Mouse (Mus musculus) gastrocnemius, adult 2 months (tissue): ENCODE measurements at regions not wholly inside any gene's neighbourhood (a gene's known extent, or its start where the extent isn't known, plus 50 kb on each side); places are given as distances from the start of the nearest gene placed in this dataset.

Experiments
- DNase-seq: peaks from one replicate; pipeline ENCODE4 v3.0.0; 2022
- H3K27ac ChIP-seq: fragments of 200-600 bp; 2 replicates; pipeline ENCODE4 v1.8.1; 2022; ENCODE audit warnings: mild to moderate bottlenecking
- H3K4me3 ChIP-seq: fragments of 200-600 bp; 2 replicates; pipeline ENCODE4 v1.8.1; 2022; ENCODE audit warnings: mild to moderate bottlenecking, moderate library complexity
- CTCF ChIP-seq: fragments of 200-600 bp; IDR thresholded peaks from 2 replicates; pipeline ENCODE4 v1.8.1; 2022; ENCODE audit warnings: antibody characterized with exemption, mild to moderate bottlenecking, moderate library complexity
- intact Hi-C: fragments of 180-260 bp; cut with DNase I; formaldehyde crosslinking; loops from one replicate; pipeline ENCODE4 v1.15.1; 2025

GRCm38 (mm10) chr7:135833425-135833824 is 117.3 kb upstream of the Mki67 start:
- no peak for DNase-seq
- Histone ChIP-seq H3K4me3 (no peak overlapping the region), H3K27ac (no peak overlapping the region)
- TF ChIP-seq CTCF: no peak
- intact Hi-C loops: loop anchor here (10.0 kb wide), 1 partner anchor 651 kb away; no protein-coding TSS in a partner anchor

- peak; percentile 88 for TF ChIP-seq CTCF
- no peak overlapping the region for H3K27ac ChIP-seq
- no peak overlapping the region for H3K4me3 ChIP-seq
- peak; percentile 88 for DNase-seq
- intact Hi-C loops: loop anchor here (5.0 to 10.0 kb wide), 3 partner anchors 305 to 1485 kb away; no protein-coding TSS in a partner anchor
Observed at GRCm38 (mm10) chr7:135836808-135837733, 120.9 kb upstream of the Mki67 start.

GRCm38 (mm10) chr7:135844018-135844417 is 127.9 kb upstream of the Mki67 start:
- no peak for TF ChIP-seq CTCF
- intact Hi-C loops: no loop called here
- DNase-seq: no peak

DNA sequence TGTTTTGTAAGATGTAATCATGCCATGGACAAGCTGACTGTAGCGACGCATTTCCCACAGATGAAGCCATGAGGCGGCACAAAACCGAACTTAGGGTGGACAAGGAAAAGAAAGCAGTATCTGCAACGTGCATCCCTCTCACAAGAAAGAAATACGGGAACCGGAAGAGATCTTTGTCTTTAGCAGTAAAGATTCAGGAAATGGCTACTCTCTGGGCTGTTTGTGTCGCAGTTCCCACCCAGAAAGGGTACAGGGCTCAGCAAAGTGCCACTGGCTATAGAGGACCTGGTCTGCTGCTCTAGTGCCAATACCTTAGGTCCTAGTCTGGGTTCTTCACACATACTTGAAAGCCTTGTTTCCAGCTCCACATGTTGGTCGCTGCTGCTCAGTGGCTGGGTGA is 131.1 kb upstream of the Mki67 start:
- DNase-seq: peak; percentile 3
- Histone ChIP-seq H3K4me3 (no peak overlapping the region), H3K27ac (no peak overlapping the region)
- intact Hi-C loops: no loop called here
- TF ChIP-seq CTCF: no peak

More at GRCm38 (mm10) chr7:135844018-135844417, 127.9 kb upstream of the Mki67 start:
- Histone ChIP-seq H3K27ac (no peak overlapping the region), H3K4me3 (no peak overlapping the region)

DNA sequence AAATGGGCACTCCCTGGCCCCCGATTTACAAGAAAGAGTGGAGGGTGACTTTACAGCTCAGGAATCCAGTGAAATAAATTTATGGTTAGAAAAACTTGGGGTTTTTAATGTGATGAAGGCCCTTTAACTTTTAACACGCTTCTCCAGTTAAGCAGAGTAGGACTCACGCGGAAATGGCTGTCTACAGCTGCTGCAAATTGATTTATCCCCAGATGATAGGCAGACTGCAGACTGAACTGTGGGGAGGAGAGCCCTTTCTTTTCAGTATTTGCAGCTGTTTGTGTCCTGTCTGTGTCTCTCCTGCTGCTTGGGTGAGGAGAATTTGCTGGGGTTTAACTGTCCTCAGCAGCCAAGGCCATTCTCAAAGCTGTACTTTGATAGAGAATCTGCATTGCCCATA is 132.0 kb upstream of the Mki67 start:
- Histone ChIP-seq H3K27ac (peak overlapping the region; percentile 31; the same call in 1 of the 2 replicates), H3K4me3 (no peak overlapping the region)
- intact Hi-C loops: no loop called here
- TF ChIP-seq CTCF: no peak
- no peak for DNase-seq

DNA sequence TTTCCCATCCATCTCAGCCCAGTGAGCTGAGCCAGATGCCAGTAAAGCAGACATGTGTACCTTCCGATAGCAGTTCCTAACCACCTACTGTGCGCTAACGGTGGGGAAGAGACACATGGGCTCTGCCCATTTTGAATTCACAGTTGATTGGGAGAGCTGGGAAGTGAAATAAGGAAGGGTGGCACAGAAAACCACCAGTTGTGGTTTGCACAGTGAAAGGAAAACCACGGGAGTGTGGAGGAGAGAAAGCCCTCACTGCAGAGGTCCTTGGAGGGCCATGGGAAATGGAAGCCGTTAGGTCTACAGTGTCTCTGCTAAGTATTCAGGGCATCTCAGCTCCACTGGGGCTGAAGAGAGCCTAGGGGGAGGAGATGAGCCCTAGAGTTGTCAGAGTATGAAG is 132.7 kb upstream of the Mki67 start:
- DNase-seq: no peak
- no peak overlapping the region for H3K4me3 ChIP-seq
- intact Hi-C loops: no loop called here
- no peak overlapping the region for H3K27ac ChIP-seq
- TF ChIP-seq CTCF: no peak

DNA sequence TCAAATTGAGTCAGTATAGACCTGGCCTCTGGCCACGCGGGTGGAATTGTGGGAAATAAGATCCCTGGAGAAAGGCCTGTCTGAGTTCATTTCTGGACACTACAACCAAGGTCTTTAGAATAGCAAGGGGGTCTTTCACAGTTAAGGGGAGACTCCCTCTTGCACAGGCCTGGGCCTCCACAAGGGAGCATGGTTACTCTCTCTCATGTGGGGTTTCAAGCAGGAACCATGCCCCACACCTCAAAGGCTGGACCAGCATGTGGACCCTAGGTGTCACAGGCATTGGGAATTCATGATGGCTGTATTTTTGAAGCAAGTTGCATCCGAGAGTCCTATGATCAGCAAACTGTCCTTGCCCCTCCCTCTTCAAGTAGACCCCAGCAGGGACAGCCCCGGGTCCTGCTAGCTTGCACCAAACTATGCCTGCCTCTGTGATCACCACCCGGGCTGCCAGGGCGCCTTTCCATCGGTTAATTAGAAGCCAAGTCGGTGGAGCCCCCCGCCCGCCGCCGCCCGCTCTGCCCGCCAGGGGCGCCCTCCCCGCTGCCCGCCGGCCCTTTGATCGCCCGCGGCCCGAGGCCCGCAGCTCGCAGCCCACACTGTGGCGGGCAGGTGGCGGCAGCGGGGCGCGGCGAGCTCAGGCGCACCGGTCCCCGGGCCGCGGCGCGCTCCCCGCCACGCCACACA is 137.1 kb upstream of the Mki67 start:
- H3K4me3 ChIP-seq: 0 out of 2 replicates have a peak overlapping the region, but pooled peaks have one; percentile 26
- DNase-seq: peak; percentile 64

DNA sequence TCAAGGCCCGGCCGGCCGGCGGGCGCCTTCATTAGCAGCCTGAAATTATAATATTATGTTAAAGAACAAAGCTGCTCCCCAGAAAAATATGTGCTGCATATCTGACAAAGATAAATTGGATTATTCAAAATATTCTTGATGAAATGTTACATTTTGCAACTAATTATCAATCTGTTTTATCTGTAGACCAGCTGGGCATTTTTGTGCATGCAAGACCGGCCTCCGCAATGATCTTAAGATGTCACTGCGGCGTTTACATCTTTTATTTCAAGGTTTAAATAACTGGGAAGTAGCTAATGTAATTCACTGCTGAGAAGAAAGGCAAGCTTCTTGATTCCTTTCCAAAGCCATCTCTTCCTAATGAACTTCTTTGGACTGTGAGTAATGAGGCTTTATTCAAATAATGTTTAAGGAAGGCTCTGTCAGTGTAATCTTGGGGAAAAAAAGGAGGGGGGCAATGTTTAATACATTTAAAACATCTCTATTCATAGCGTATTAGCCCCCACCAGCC is 137.7 kb upstream of the Mki67 start:
- TF ChIP-seq CTCF: no peak
- intact Hi-C loops: no loop called here
- H3K4me3 ChIP-seq: 0 out of 2 replicates have a peak overlapping the region, but pooled peaks have one; percentile 26
- DNase-seq: no peak
- no peak overlapping the region for H3K27ac ChIP-seq

More for the DNA sequence above, 137.1 kb upstream of the Mki67 start:
- intact Hi-C loops: no loop called here
- peak; percentile 59 for TF ChIP-seq CTCF
- H3K27ac ChIP-seq: no peak overlapping the region

DNA sequence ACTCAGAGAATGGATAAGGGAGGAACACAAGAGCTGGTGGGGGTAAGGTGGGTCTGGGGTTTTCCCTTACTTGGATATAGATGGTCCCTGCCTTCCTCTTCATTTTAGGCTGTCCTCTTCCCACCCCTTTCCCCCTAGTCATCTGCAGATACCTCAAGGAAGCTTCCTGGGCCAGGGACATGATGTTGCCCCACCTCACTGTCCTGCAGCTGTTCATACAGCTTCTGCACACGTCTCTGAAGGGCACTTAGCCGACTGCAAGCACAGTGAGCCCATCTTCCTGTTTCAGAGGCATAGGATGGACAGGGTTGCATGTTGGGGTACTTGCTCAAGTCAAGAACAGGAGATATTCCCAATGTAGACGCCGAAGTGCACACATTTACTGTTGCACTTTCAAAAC is 144.1 kb upstream of the Mki67 start:
- intact Hi-C loops: loop anchor here (5.0 kb wide), 1 partner anchor 67 kb away; no protein-coding TSS in a partner anchor
- TF ChIP-seq CTCF: no peak
- DNase-seq: no peak
- Histone ChIP-seq H3K27ac (peak overlapping the region; percentile 67), H3K4me3 (no peak overlapping the region)

DNA sequence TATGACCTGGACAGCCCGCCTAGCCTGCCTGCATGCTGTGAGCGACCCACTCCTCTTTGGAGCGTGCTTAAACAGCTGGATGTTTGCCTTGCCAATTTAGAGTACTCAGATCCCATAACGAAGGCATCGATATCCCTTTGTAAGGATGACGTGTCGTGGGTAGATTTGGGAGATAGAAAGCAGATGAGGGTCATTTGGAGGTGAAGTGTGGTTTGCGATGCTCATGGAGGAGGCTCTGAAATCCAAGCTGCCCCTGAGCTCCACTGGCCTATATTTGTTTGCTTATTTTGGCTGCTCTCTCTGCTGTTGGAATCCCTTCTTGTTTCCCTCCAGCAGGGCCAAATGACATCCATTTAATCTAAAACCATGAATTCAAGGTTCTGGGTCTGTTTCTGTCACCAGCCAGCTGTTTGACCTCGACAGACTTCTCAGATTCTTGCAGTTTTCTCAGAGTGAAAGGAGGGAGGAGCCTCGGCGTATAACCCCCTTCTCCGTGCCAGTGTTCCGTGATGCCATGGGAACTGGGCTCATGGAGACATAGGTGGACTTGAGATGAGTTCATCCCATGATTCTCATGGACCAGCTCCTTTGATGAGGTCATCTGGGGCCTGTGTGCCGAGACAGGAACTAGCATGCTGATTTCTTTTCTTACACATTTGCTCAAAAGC is 144.7 kb upstream of the Mki67 start:
- H3K4me3 ChIP-seq: peak overlapping the region; percentile 15
- peak overlapping the region; percentile 67 for H3K27ac ChIP-seq
- intact Hi-C loops: loop anchor here (5.0 kb wide), 1 partner anchor 66 kb away; no protein-coding TSS in a partner anchor
- TF ChIP-seq CTCF: no peak
- DNase-seq: peak; percentile 54

GRCm38 (mm10) chr7:135861409-135861805 is 145.2 kb upstream of the Mki67 start:
- TF ChIP-seq CTCF: no peak
- peak overlapping the region; percentile 67 for H3K27ac ChIP-seq
- peak; percentile 57 for DNase-seq

More at GRCm38 (mm10) chr7:135861409-135861805, 145.2 kb upstream of the Mki67 start:
- intact Hi-C loops: loop anchor here (5.0 kb wide), 1 partner anchor 66 kb away; no protein-coding TSS in a partner anchor
- peak overlapping the region; percentile 15 for H3K4me3 ChIP-seq
